Mouse (Mus musculus): ENCODE data around the gene Aph1c. TPM values are rescaled to one million over a fixed set of nuclear protein-coding genes. Genes with fewer than 3 reads are reported as not detected.
"Not testable (repeated sequence)": the region's sequence is repeated elsewhere in the genome, so short reads cannot be mapped to it uniquely, and the experiment has no call there.

Gene Aph1c
- polyA plus RNA-seq, 1 experiment from 2014 or later: 1.7 TPM

DNA sequence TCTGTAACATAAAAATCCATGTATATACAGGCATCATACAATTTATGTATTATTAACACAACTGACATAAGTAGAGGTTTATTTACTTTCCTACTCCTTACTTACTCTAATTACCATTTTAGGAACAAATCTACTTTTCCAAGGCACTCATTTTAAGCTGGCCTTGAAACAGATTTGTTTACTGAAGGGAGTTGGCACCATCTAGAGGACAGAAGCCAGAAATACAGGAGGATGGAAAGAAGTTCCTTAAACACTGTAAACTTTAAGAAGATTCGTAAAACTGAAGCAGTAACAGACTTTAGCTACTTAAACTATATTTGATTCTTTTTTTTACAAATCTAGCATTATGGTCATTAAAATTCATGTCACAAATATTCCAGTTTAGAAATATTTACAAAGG is 8.5 kb downstream of the Aph1c start:
- WGBS: 48% methylated on average over 1 of the region's 1 CpGs
- no peaks in the 10 kb centered on the region for H3K27me3 ChIP-seq
- H3K27ac ChIP-seq (replicated peaks): no peak overlapping the region
- no peaks in the 10 kb centered on the region for H3K9me3 ChIP-seq
- H3K4me1 ChIP-seq: no peaks in the 10 kb centered on the region
- H3K4me3 ChIP-seq: no peak overlapping the region
- no peak overlapping the region for H3K4me2 ChIP-seq (replicated peaks)
- ATAC-seq (replicated peaks): no peak
- H3K36me3 ChIP-seq: no peaks in the 10 kb centered on the region
- no peak overlapping the region for H3K9ac ChIP-seq (replicated peaks)

DNA sequence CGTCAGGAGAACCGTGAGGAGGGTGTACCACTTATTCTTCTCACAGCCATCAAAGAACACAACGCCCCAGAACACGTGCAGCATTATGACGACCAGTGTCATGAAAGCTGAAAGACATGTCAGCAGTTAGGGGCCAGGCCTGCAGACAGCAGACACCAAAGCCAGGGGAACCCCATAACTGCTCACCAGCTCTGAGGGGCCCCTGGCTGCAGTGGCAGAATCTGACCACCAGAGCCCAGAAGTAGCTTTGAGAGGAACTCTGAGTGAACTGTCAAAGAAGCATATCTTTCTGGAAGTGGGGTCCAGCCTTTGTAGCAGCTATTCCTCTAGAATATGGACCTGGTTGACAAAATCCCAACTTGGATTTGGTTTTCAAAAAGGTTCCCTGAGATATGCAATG is 12.3 kb downstream of the Aph1c start:
- not testable (repeated sequence) for H3K9ac ChIP-seq (replicated peaks); H3K9me3 ChIP-seq; H3K36me3 ChIP-seq; H3K4me3 ChIP-seq; H3K4me1 ChIP-seq; H3K27me3 ChIP-seq; H3K27ac ChIP-seq (replicated peaks); ATAC-seq (replicated peaks); H3K4me2 ChIP-seq (replicated peaks)
- 65% methylated on average over 2 of the region's 5 CpGs for WGBS

DNA sequence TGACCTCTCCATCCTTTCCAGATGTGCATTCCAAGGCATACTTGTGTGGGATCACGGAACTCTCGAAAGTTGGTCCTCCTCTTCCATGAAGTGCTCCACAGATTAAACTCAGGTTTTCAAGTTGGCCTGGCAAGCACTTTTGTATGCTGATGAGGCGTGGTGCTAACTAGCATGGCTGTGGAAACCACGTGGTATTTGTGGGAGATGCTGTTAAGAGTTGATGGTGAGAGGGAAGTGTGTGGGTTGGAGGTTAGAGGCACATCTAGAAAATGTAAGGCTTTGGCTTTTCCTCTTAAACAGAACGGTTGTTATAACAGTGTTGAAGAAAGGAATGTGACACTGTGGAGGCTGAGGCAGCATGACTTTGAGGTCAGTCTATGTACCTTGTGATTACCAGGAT is 13.5 kb downstream of the Aph1c start:
- no peaks in the 10 kb centered on the region for H3K27me3 ChIP-seq
- no peak overlapping the region for H3K9ac ChIP-seq (replicated peaks)
- H3K9me3 ChIP-seq: no peaks in the 10 kb centered on the region
- no peak overlapping the region for H3K27ac ChIP-seq (replicated peaks)
- no peaks in the 10 kb centered on the region for H3K36me3 ChIP-seq
- H3K4me1 ChIP-seq: no peaks in the 10 kb centered on the region
- H3K4me2 ChIP-seq (replicated peaks): no peak overlapping the region
- H3K4me3 ChIP-seq: no peak overlapping the region
- 86% methylated on average over 5 of the region's 5 CpGs for WGBS
- ATAC-seq (replicated peaks): no peak

DNA sequence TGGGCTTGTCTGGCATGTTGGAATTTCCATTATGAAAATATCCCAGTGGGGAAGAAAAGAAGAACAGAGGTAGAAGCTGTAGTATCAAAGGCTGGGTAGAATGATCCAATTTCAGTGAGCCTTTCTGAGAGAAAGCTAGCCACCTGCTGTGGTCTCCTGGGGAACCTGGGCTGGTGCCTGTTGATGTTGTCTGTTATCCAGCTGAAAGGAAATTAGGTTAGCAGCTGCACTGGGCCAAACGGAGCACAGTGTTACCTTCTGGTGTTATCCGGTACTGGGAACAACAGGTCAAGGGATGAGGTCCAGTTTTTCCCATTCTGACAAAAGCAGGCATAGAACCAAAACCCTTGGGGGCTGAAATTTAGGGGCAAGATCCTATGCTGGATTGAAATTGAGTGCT is 21.1 kb downstream of the Aph1c start:
- Histone ChIP-seq H3K9me3 (no peaks in the 10 kb centered on the region), H3K27ac (replicated peaks) (no peak overlapping the region), H3K4me2 (replicated peaks) (no peak overlapping the region), H3K36me3 (no peaks in the 10 kb centered on the region), H3K4me3 (no peak overlapping the region), H3K27me3 (no peaks in the 10 kb centered on the region), H3K9ac (replicated peaks) (no peak overlapping the region), H3K4me1 (no peaks in the 10 kb centered on the region)
- WGBS: 6% methylated on average over 2 of the region's 2 CpGs
- no peak for ATAC-seq (replicated peaks)

DNA sequence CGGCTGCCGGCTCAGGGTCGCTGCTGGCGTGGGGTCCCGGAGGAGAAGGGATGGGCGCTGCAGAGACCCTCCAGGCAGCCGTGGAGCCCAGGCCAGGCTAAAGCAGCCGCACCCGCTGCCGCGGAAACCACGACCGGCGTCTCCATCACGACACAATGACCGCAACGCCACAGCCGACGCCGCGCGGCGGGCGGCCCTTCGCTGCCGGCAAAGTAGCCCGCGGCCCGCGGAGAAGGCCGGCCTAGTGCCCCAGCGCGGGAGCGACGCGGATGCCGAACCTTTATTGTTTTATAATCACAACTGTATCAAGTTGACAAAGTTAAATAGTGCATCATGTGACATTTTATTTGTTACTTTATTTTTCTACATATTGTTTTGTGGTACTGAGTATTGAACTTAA is 28.6 kb downstream of the Aph1c start:
- peak overlapping the region; percentile 49 for H3K4me2 ChIP-seq (replicated peaks)
- not testable (repeated sequence) for H3K4me1 ChIP-seq; H3K27ac ChIP-seq (replicated peaks); H3K9me3 ChIP-seq; H3K27me3 ChIP-seq; ATAC-seq (replicated peaks); H3K36me3 ChIP-seq
- peak overlapping the region; percentile 31 for H3K9ac ChIP-seq (replicated peaks)
- WGBS: 2% methylated on average over 30 of the region's 37 CpGs
- H3K4me3 ChIP-seq: peak overlapping the region; percentile 35

DNA sequence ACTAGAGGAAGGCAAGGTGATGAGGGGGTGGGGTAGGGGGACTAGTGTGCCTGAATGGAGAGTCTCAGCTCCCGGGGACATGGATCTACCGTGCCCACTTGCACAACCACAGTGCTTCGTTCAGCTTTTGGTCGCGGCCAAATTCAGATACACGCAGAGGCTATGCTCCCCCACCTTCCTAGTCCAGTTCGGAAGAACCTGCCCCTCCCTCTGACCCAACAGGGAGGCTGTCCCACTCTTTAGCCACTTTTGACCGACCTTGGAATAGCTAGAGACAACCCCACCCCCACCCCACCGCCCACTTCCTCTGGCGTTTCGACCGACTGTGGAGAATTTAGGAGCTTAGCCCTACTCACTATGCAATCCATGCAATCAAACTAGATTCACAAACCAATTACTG is 32.6 kb downstream of the Aph1c start:
- Histone ChIP-seq H3K9ac (replicated peaks) (no peak overlapping the region), H3K4me2 (replicated peaks) (no peak overlapping the region), H3K27ac (replicated peaks) (no peak overlapping the region), H3K27me3 (peaks cover 6% of the 10 kb centered on the region; the same call in 1 of the 2 replicates), H3K9me3 (no peaks in the 10 kb centered on the region), H3K4me1 (no peaks in the 10 kb centered on the region), H3K4me3 (no peak overlapping the region), H3K36me3 (no peaks in the 10 kb centered on the region)
- 53% methylated on average over 12 of the region's 12 CpGs for WGBS
- ATAC-seq (replicated peaks): no peak

DNA sequence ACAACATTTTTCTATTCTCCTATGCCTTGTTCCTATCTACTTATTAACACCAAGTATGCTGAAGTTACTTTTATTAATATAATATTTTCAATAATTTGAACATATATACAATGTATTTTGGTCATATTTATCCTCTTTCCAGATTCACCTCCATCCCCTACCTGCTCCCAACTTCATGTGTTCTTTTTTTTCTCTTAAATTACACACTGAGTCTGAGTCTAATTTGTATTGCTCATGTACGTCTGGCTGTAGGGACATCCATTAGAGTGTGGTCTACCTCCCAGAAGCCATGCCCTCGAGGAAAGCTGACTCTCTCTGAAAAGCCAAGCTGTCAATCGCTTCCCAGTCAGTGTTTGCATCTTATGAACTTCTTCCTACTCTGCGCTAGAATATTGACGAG is 37.8 kb downstream of the Aph1c start, which contains the start of gene Gm10647:
Gm10647 (plus strand) TSS at position 301 of the 400 bp plus-strand sequence.
- Histone ChIP-seq H3K4me2 (replicated peaks) (peak within 1 kb of the TSS; percentile 64), H3K4me1 (peaks cover 15% of the 10 kb centered on the region), H3K4me3 (peak within 1 kb of the TSS; percentile 70), H3K27me3 (no peaks in the 10 kb centered on the region), H3K27ac (replicated peaks) (peak within 1 kb of the TSS; percentile 85), H3K9ac (replicated peaks) (peak within 1 kb of the TSS; percentile 84), H3K9me3 (no peaks in the 10 kb centered on the region), H3K36me3 (no peaks in the 10 kb centered on the region)
- 78% methylated on average over 5 of the region's 5 CpGs for WGBS
- no peak for ATAC-seq (replicated peaks)

DNA sequence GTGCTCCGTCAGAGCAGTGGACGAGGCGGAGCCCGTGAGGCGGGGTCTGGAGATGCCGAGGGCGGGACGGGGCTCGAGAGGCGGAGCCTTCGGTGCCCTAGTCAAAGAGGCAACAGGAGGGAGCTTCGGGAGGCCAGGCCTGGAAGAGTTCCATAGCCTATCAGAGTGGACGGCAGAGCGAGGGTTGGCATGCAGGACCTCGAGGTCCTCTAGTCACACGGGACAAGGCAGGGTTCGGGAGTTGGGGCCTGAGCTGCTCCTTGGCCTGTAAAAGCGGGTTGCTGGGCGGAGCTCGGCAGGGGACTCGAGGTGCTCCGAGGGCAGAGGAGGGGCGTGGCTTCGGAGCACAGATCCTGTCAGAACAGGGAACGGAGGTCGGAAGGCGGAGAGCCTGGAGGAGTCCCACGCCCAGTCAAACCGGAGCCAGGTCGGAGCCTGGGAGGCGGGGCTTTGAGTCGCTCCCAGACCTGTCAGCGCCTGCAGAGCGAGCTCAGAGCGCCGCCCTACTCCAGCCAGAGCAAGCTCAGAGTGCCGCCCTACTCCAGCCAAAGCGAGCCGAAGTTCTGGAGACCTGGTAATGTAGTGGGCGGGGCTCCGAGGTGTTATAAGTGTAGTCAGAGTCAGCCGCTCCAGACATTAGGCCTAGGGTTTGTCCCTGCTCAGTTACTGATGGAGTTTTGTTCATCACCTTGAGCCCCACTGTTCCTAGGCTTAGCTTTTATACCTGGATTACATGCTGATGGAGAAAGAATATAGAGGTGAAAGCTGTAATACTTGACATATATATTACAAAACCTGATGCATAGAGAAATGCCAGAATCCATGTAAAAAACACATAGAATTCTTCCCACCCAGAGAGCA is 38.8 kb downstream of the Aph1c start, which contains the start of gene Aph1b:
Aph1b (minus strand) TSS at position 27 of the 861 bp plus-strand sequence.
- Histone ChIP-seq H3K9ac (replicated peaks) (peak within 1 kb of the TSS; percentile 84), H3K36me3 (no peaks in the 10 kb centered on the region), H3K9me3 (no peaks in the 10 kb centered on the region), H3K27me3 (no peaks in the 10 kb centered on the region), H3K4me2 (replicated peaks) (peak within 1 kb of the TSS; percentile 64), H3K4me3 (peak within 1 kb of the TSS; percentile 70), H3K4me1 (peaks cover 15% of the 10 kb centered on the region), H3K27ac (replicated peaks) (peak within 1 kb of the TSS; percentile 85)
- ATAC-seq (replicated peaks): peak; percentile 99
- under 1% methylated on average over 42 of the region's 42 CpGs for WGBS

DNA sequence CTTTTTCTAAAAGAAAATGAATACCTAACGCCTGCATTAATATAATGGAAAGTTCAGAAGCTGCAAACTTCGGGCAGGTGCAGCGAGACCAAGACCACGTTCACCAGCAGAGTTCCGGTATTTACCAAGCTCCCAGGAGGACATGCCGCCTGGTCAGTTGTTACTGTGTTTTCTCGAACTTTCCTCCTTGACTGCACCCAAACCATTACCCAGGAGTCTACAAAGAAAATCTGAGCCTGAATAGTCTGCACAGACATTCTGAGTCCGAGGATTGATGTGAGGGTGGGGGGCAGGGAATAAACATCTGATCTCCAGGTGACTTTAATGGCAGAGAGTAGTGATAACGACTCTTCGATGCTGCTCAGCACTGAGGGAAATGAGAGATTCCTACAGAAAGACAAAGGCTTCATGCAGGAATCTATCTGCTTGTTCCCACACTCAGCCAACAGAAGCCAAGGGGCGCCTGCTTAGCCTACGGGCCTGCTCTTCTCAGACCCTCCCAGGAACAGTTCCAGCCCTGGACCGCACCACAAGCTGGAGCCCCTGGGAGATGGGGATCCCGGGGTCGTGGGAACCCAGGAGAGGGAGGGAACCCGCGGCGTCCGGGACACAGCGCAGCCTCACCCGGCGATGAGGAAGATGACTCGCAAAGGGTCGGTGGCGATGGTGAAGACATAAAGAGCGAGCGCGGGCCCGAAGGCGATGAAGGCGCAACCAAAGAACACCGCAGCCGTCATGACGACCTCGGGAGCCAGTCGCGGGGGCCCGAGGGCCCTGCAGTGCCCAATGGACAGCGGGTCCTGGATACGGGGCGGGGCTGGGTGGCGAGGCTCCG is 39.7 kb downstream of the Aph1c start:
- H3K4me1 ChIP-seq: peaks cover 15% of the 10 kb centered on the region
- H3K9ac ChIP-seq (replicated peaks): peak overlapping the region; percentile 84
- H3K9me3 ChIP-seq: no peaks in the 10 kb centered on the region
- WGBS: 2% methylated on average over 43 of the region's 43 CpGs
- H3K27me3 ChIP-seq: no peaks in the 10 kb centered on the region
- ATAC-seq (replicated peaks): peak; percentile 72
- H3K27ac ChIP-seq (replicated peaks): peak overlapping the region; percentile 85
- peak overlapping the region; percentile 64 for H3K4me2 ChIP-seq (replicated peaks)
- peaks cover 7% of the 10 kb centered on the region; the same call in 1 of the 2 replicates for H3K36me3 ChIP-seq
- peak overlapping the region; percentile 70 for H3K4me3 ChIP-seq

DNA sequence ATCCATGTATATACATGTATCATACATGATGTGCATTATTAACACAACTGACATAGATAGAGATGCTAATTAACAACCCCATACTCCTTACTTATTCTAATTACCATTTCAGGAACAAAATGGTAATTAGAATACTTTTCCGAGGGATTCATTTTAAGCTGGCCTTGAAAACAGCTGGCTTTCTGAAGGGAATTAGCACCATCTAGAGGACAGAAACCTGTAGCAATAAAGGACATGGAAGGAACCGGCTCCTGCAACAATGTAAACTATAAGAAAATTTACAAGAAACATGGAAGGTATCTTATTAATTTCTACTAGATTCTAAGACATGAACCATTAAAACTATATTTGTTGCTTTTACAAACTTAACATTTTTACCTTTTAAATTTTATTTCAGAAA is 46.7 kb downstream of the Aph1c start:
- Histone ChIP-seq H3K9ac (replicated peaks) (no peak overlapping the region), H3K4me2 (replicated peaks) (no peak overlapping the region), H3K4me1 (0 out of 2 replicates have a peak, but pooled peaks cover under 1% of the 10 kb centered on the region), H3K36me3 (peaks cover 13% of the 10 kb centered on the region; the same call in 1 of the 2 replicates), H3K9me3 (no peaks in the 10 kb centered on the region), H3K27ac (replicated peaks) (no peak overlapping the region), H3K4me3 (no peak overlapping the region), H3K27me3 (no peaks in the 10 kb centered on the region)
- 2% methylated on average over 2 of the region's 2 CpGs for WGBS
- no peak for ATAC-seq (replicated peaks)

DNA sequence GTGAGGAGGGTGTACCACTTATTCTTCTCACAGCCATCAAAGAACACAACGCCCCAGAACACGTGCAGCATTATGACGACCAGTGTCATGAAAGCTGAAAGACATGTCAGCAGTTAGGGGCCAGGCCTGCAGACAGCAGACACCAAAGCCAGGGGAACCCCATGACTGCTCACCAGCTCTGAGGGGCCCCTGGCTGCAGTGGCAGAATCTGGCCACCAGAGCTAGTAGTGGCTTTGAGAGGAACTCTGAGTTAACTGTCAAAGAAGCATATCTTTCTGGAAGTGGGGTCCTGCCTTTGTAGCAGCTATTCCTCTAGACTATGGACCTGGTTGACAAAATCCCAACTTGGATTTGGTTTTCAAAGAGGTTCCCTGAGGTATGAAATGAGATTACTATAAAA is 50.0 kb downstream of the Aph1c start:
- WGBS: no CpG with 5 or more reads among the region's 3 CpGs
- H3K4me3 ChIP-seq; H3K4me1 ChIP-seq; ATAC-seq (replicated peaks); H3K9ac ChIP-seq (replicated peaks); H3K9me3 ChIP-seq; H3K4me2 ChIP-seq (replicated peaks); H3K27me3 ChIP-seq; H3K36me3 ChIP-seq; H3K27ac ChIP-seq (replicated peaks): not testable (repeated sequence)

DNA sequence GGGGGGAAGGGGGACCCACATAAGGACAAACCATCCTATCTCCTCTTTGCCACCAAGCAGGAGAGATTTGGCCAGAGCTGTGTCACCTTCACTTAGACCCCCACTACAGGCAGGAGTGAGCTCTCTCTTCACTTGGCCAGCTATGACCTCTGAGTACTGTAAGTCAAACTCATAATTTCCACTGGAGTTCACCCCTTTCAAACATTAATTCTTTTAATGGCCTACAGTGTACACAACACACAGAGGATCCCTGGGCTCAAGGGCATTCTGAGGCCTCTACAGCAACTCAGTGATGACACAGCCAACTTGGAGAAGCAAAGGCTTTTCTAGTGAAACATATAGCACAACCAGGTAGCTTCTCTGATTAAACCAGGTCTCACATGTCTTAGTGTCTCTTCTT is 63.8 kb downstream of the Aph1c start:
- Histone ChIP-seq H3K9me3 (no peaks in the 10 kb centered on the region), H3K27ac (replicated peaks) (no peak overlapping the region), H3K9ac (replicated peaks) (no peak overlapping the region), H3K27me3 (no peaks in the 10 kb centered on the region), H3K4me2 (replicated peaks) (no peak overlapping the region), H3K36me3 (no peaks in the 10 kb centered on the region), H3K4me3 (no peak overlapping the region), H3K4me1 (no peaks in the 10 kb centered on the region)
- no peak for ATAC-seq (replicated peaks)

All from forebrain, embryonic 15.5 days (tissue).